Mouse (Mus musculus) layer of hippocampus, adult 8-10 months (tissue): ENCODE data around the gene Hprt. TPM values are rescaled to one million over a fixed set of nuclear protein-coding genes. Genes with fewer than 3 reads are reported as not detected.
"Not testable (repeated sequence)": the region's sequence is repeated elsewhere in the genome, so short reads cannot be mapped to it uniquely, and the experiment has no call there.

Experiments
- DNase-seq, 2 experiments: peaks; one replicate each; pipeline ENCODE4 v3.0.0; 2022; ENCODE audit warnings: low spot score in 2 of 2
- total RNA-seq, 4 experiments: library from RNA; stranded (reverse); gene quantifications; 2 replicates each; pipeline ENCODE4 v1.2.4; 2022

Gene Hprt
- 100 to 1,000 TPM; 125 to 154 (median 145) TPM for total RNA-seq

DNA sequence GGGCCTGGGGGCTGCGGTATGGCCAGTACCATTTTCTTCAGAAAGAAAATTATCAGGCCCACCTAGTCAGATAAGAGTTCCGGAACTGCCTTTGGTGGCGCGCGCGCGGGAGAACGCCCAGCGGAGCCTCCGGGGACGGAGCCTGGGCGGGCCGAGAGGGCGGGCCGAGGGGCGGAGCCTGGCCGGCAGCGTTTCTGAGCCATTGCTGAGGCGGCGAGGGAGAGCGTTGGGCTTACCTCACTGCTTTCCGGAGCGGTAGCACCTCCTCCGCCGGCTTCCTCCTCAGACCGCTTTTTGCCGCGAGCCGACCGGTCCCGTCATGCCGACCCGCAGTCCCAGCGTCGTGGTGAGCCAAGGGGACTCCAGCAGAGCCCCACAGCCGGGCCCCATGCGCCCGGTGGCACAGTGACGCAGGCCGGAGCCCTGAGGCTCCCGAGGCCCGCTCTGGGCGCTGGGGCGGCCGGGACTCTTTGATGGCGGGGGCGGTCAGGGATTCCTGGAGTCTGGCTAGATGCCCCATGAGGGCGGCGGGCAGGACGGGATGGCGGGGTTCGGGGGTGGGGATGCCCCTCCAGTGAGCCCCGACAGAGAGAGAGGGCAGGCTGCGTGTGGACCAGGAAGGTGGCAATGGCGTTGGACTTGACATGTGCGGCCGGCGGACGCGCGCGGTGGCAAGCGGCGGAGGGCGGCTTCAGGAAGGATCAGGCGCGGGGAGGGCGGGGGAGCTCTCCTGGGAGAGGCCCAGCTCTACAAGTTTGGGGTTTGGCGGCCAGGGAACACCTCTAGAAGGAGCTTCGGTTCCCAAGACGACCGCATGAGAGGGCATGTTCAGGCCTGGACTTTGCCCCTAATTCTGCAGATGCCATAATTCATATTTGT lies at the start of gene Hprt:
Gene Hprt (plus strand): TSS at position 233 of the 879 bp plus-strand sequence.
- peak; percentile 58 to 82 for DNase-seq

- DNase-seq: no peak
These were observed 42.4 kb upstream of the Hprt start for GRCm38 (mm10) chrX:52945509-52945908.

- DNase-seq: no peak
These were observed 38.2 kb upstream of the Hprt start for GRCm38 (mm10) chrX:52949713-52950112.

DNA sequence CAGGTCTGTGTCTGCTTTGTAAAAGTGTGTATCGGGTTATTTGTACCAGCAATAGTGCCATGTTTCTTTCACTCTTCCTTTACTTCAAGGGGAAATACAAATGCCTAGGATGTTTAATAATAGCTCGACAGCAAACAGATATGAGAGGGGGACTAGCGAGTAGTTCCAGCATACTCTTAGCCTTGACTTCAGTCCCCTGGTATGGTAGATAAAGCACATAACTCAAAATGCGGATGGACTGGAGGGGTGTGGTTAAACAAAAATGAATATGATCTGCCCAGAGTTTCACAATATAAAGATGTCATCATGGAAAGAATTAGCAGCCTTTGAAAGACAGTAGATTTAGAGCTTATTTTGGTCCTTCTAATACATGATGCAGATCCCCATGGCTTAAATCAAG lies 31.0 kb upstream of the Hprt start:
- no peak for DNase-seq

- peak in 1 of 2 experiments; percentile 6 for DNase-seq
These were observed 26.3 kb upstream of the Hprt start for GRCm38 (mm10) chrX:52961559-52962110.

GRCm38 (mm10) chrX:52965149-52965548 lies 22.8 kb upstream of the Hprt start:
- no peak for DNase-seq

- no peak for DNase-seq
These were observed 16.5 kb upstream of the Hprt start for GRCm38 (mm10) chrX:52971211-52972006.

DNA sequence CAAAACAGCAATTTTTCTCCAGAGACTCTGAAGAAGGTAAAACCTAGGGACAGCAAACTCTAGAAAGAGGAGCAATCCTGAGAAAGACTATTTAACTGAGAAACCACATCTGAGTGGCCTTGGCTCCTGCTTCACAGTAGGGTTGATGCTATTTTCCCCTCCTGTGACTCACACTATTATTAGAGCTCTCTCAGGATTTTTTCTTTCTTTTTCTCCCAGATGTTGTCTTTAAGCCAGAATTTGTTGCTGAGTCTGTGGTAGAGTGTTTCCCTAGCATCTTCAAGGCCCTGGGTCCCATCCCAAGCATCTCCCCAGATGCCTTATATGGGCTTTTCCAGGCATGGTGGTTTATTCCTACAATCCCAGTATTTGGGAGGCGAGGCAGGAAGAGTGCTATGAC lies 15.8 kb upstream of the Hprt start:
- no peak for DNase-seq

DNA sequence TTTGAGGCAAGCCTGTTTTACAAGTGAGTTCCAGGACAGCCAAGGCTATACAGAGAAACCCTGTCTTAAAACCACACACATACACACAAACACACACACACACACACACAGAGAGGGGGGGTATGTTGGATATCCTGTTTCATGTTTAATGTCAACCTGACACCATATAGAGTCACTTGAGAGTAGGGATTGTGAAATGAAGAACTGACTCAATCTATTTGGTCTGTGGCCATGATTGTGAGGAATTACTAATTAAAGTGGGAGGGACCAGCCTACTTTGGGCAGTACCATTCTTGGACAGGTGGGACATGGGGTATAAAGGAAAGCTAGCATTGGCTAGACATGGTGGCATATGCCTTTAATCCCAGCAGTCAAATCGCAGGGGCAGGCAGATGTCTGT lies 15.3 kb upstream of the Hprt start:
- no peak for DNase-seq

GRCm38 (mm10) chrX:52978576-52978975 lies 9.4 kb upstream of the Hprt start:
- no peak for DNase-seq

GRCm38 (mm10) chrX:52981378-52981777 lies 6.6 kb upstream of the Hprt start:
- DNase-seq: no peak

GRCm38 (mm10) chrX:52994726-52995125 lies 6.8 kb downstream of the Hprt start:
- DNase-seq: not testable (repeated sequence)

DNA sequence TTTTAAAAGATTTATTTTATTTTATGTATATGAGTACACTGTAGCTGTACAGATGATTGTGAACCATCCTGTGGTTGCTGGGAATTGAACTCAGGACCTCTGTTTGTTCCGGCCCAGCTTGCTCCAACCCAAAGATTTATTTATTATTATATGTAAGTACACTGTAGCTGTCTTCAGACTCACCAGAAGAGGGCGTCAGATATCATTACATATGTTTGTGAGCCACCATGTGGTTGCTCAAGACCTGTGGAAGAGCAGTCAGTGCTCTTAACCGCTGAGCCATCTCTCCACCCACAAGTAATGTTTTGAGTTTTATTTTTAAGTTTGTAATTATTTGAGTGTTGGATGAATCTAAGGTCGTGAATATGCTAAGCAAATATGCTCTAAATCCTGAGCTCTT lies 16.9 kb downstream of the Hprt start:
- not testable (repeated sequence) for DNase-seq

- no peak for DNase-seq
These were observed 18.1 kb downstream of the Hprt start for GRCm38 (mm10) chrX:53006062-53006461.

GRCm38 (mm10) chrX:53015549-53015948 lies 27.6 kb downstream of the Hprt start:
- no peak for DNase-seq

DNA sequence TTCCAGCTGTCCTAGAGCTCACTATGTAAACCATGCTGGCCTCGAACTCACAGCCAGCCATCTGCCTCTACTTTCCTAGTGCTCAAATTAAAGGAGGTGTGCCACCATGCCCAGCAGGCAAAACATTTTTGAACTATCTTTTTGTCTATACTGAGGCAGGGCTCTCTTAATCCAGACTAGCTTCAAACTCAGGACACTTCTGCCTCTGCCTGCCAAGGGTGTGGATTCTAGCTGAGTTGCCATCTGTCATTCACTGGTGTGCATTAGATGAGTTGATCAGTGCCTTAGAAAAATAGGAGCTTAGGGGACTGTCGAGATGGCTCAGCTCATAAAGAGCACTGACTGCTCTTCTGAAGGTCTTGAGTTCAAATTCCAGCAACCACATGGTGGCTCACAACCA lies 35.1 kb downstream of the Hprt start:
- DNase-seq: no peak

DNA sequence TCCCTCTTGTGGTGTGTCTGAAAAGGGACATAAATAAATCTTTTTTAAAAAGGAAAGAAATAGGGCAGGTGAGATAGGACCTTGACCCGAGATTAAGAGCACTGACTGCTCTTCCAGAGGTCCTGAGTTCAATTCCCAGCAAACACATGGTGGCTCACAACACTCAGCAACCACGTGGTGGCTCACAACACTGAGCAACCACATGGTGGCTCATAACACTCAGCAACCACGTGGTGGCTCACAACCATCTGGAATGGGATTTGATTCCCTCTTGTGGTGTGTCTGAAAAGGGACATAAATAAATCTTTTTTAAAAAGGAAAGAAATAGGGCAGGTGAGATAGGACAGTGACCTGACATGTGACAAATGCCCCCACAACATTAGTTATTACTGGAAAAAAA lies 36.3 kb downstream of the Hprt start:
- not testable (repeated sequence) for DNase-seq

GRCm38 (mm10) chrX:53025471-53026223 lies 37.7 kb downstream of the Hprt start:
- DNase-seq: no peak

DNA sequence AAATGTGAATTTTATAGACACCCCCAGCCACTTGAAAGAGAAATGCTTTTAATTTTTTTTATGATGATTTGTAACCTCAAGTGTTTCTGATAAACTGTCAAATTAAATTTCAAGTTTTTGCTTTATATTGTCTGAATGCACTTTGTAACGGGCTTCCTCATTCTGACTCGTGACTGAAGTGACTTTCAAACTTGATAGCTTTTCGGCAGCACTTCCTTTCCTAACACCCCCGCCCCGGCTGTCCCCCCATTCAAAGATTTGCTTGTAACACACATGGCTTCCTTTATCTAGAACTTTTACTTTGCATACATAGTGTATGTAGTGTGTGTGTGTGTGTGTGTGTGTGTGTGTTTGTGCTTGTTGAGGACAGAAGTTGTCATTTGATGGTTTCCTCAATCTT lies 41.6 kb downstream of the Hprt start:
- DNase-seq: no peak

DNA sequence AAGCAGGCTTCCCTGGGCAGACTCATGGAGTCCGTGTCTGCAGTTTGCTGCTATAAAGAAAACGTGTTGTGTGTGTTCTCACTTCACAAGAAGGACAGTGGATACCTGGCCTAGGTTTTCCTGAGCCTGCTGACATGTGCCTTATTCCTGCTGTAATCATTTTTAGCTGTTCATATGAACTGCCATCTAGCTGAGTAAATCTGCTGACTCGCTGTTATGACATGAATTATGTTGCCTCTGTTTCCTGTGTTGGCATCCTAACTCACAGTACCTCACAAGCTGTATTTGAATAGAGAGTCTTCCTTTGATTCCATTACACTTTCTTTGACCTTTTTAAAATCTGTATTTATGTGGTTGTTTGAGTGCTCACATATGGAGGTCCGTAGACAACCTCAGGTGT lies 50.3 kb downstream of the Hprt start:
- DNase-seq: no peak

- DNase-seq: no peak
These were observed 51.7 kb downstream of the Hprt start for GRCm38 (mm10) chrX:53039651-53040050.
